Mouse (Mus musculus) spleen, adult 2 months (tissue): Measurements from ENCODE around the gene Nudt12.

Source experiments
- CTCF ChIP-seq: fragments of 200-500 bp; IDR thresholded peaks from 2 replicates; pipeline ENCODE4 v1.5.1; 2011; ENCODE audit warnings: mild to moderate bottlenecking, inconsistent platforms; ENCODE audit not compliant: insufficient read depth, insufficient read length, insufficient replicate concordance; ENCODE audit errors: extremely low read depth
- POLR2A ChIP-seq: fragments of 200-500 bp; IDR thresholded peaks from 2 replicates; pipeline ENCODE4 v1.6.1; 2011; ENCODE audit warnings: low read depth, low read length, inconsistent platforms

DNA sequence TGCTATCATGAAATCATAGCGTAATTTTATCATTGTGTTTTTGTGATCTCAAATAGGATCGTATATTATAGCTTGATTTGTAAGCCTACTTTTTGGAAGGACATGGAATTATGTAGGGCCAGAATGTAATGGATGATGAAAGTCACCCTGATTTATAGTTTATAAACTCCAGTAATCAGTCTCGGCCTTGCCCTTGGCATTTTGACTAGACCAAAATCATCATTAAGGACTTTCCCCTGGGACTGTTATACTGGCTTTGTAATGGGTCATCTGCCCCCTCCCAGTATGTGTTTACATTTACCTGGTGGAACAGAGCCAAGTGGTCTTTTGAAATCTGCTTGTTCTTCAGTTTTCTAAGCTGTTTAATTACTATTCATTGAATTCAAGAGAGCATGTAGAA is 13.2 kb upstream of the Nudt12 start:
- no peak for TF ChIP-seq POLR2A
- no peak for TF ChIP-seq CTCF
